8 mouse cellular contexts compared by ENCODE assay signal in genomic region chr7:80075946-80076583, GRCm38 (mm10). TPM values are rescaled to one million over a fixed set of nuclear protein-coding genes. Genes with fewer than 3 reads are reported as not detected.
DNase-seq lines count a peak whose midpoint lies in the region; ATAC-seq and TF ChIP-seq lines count a peak whose summit lies in the region.

No protein-coding gene starts in this region.

- no peaks in the 10 kb centered on the region for H3K27me3 ChIP-seq in lung, postnatal 0 days (replicated peaks; ENCODE audit: insufficient read depth, low read length)
- H3K27me3 ChIP-seq in liver, embryonic 13.5 days = no peaks in the 10 kb centered on the region

- intact Hi-C loops in gastrocnemius, adult 2 months (cut with DNase I) = loop anchor here (5.0 kb wide), 1 partner anchor 144 kb away; no protein-coding TSS in a partner anchor

- H3K4me1 ChIP-seq in lung, postnatal 0 days (ENCODE audit: insufficient read depth, low read depth, low read length) = peaks cover 49% of the 10 kb centered on the region
- peaks cover 29% of the 10 kb centered on the region for H3K4me1 ChIP-seq in lung, adult 2 months (ENCODE audit: control insufficient read depth, insufficient read depth, low read length)
- H3K4me1 ChIP-seq in liver, embryonic 13.5 days (replicated peaks) = peaks cover 70% of the 10 kb centered on the region

- H3K36me3 ChIP-seq in lung, postnatal 0 days (ENCODE audit: insufficient read depth, low read length) = no peaks in the 10 kb centered on the region
- H3K36me3 ChIP-seq in liver, embryonic 13.5 days = peaks cover under 1% of the 10 kb centered on the region

- DNase-seq in gastrocnemius, adult 2 months = no peak
- no peak for DNase-seq in gastrocnemius, adult 8-10 months (ENCODE audit: low spot score in 2 of 2)
- no peak for DNase-seq in lung, postnatal 0 days (ENCODE audit: low spot score)
- no peak for DNase-seq in lung, adult 2 months
- no peak for DNase-seq in liver, embryonic 13.5 days
- peak; percentile 88 for DNase-seq in retina, postnatal 1 day
- DNase-seq in frontal cortex, postnatal 36 days (ENCODE audit: low spot score in 2 of 2) = no peak
- DNase-seq in kidney, postnatal 36 days = no peak

- WGBS in lung, postnatal 0 days = 46% methylated on average over 4 of the region's 4 CpGs
- 62% methylated on average over 4 of the region's 4 CpGs for WGBS in lung, adult 2 months
- 31% methylated on average over 4 of the region's 4 CpGs for WGBS in liver, embryonic 13.5 days (ENCODE audit: insufficient replicate concordance)

- no peak overlapping the region for H3K9ac ChIP-seq in lung, postnatal 0 days (replicated peaks; ENCODE audit: low read depth)
- peak overlapping the region; percentile 12; the same call in 1 of the 2 replicates for H3K9ac ChIP-seq in liver, embryonic 13.5 days

- no peaks in the 10 kb centered on the region for H3K9me3 ChIP-seq in lung, postnatal 0 days (ENCODE audit: low read length)
- no peaks in the 10 kb centered on the region for H3K9me3 ChIP-seq in liver, embryonic 13.5 days (replicated peaks)

- no peak for TF ChIP-seq POLR2A in lung, adult 2 months (IDR thresholded peaks at IDR 0.05; ENCODE audit: borderline replicate concordance, extremely low read depth, low read depth, low read length)

- no peak for TF ChIP-seq EP300 in lung, postnatal 0 days (IDR thresholded peaks at IDR 0.05)

- H3K4me3 ChIP-seq in gastrocnemius, adult 2 months = no peak overlapping the region
- H3K4me3 ChIP-seq in lung, postnatal 0 days (ENCODE audit: low read depth, low read length) = no peak overlapping the region
- no peak overlapping the region for H3K4me3 ChIP-seq in lung, adult 2 months (replicated peaks; ENCODE audit: extremely low read depth, low read depth, low read length)
- no peak overlapping the region for H3K4me3 ChIP-seq in liver, embryonic 13.5 days (replicated peaks)

- no peak overlapping the region for H3K4me2 ChIP-seq in lung, postnatal 0 days (replicated peaks; ENCODE audit: low read depth, low read length)
- no peak overlapping the region for H3K4me2 ChIP-seq in liver, embryonic 13.5 days

- no peak for ATAC-seq in lung, postnatal 0 days
- ATAC-seq in liver, embryonic 13.5 days (ENCODE audit: low read depth) = no peak

- peak overlapping the region; percentile 95 for H3K27ac ChIP-seq in gastrocnemius, adult 2 months
- peak overlapping the region; percentile 84 for H3K27ac ChIP-seq in lung, postnatal 0 days (ENCODE audit: low read length)
- H3K27ac ChIP-seq in liver, embryonic 13.5 days = 0 out of 2 replicates have a peak overlapping the region, but pooled peaks have one; percentile 67

- TF ChIP-seq CTCF in gastrocnemius, adult 2 months (IDR thresholded peaks at IDR 0.05) = no peak
- TF ChIP-seq CTCF in lung, postnatal 0 days (IDR thresholded peaks at IDR 0.05) = no peak
- no peak for TF ChIP-seq CTCF in lung, adult 2 months (IDR thresholded peaks at IDR 0.05; ENCODE audit: insufficient read depth, low read length)

RNA-seq across cellular contexts. Expression of gene Idh2, which starts 39.1 kb away (rescaled TPM):
- total RNA-seq in gastrocnemius, adult 2 months (2021) = 100 to 1,000 TPM; 236 to 647 TPM
- total RNA-seq in gastrocnemius, adult 8-10 months (2022) = 100 to 1,000 TPM; 295 to 383 (median 326) TPM
- polyA plus RNA-seq in lung, postnatal 0 days (2015; fragmentation: Nextera tagmentation; extraction: Ambion mirVana) = 296 and 298 TPM in 2 replicates
- 144 and 162 TPM in 2 replicates for polyA plus RNA-seq in lung, adult 2 months (2012; rRNA removed)
- 137 and 146 TPM in 2 replicates for polyA plus RNA-seq in liver, embryonic 13.5 days (2015; fragmentation: Nextera tagmentation; extraction: Ambion mirVana)

RNA-seq across cellular contexts. Expression of gene Zfp710, which starts 51.5 kb away (rescaled TPM):
- total RNA-seq in gastrocnemius, adult 2 months (2021) = 10 to 100 TPM; 21.5 to 37.5 TPM
- total RNA-seq in gastrocnemius, adult 8-10 months (2022) = 10 to 100 TPM; 18.5 to 37.8 (median 27.3) TPM
- 11.1 and 12.9 TPM in 2 replicates for polyA plus RNA-seq in lung, postnatal 0 days (2015; fragmentation: Nextera tagmentation; extraction: Ambion mirVana)
- polyA plus RNA-seq in lung, adult 2 months (2012; rRNA removed) = 60.0 and 65.8 TPM in 2 replicates
- polyA plus RNA-seq in liver, embryonic 13.5 days (2015; fragmentation: Nextera tagmentation; extraction: Ambion mirVana) = 3.9 and 5.2 TPM in 2 replicates
